Mouse (Mus musculus) left cerebral cortex, postnatal 36 days (tissue): ENCODE measurements around the gene 2810408A11Rik. TPM values are rescaled to one million over a fixed set of nuclear protein-coding genes. Genes with fewer than 3 reads are reported as not detected.
A peak's percentile ranks its signal among the peaks of the same experiment; 100 is the strongest.

Source experiments
- DNase-seq, 2 experiments: peaks; one replicate each; pipeline ENCODE4 v3.0.0; 2021 to 2022; ENCODE audit warnings: low spot score in 2 of 2, mixed read lengths in 1 of 2
- intact Hi-C: fragments of 180-260 bp; cut with DNase I; formaldehyde crosslinking; loops from one replicate; pipeline ENCODE4 v1.15.1; 2025
- total RNA-seq, 2 experiments: library from RNA; stranded (reverse); gene quantifications; 2 replicates each; pipeline ENCODE4 v1.2.3; 2021

2810408A11Rik gene
- total RNA-seq, 2 experiments from 2014 or later, result 0.64 TPM; not detected in 1

DNA sequence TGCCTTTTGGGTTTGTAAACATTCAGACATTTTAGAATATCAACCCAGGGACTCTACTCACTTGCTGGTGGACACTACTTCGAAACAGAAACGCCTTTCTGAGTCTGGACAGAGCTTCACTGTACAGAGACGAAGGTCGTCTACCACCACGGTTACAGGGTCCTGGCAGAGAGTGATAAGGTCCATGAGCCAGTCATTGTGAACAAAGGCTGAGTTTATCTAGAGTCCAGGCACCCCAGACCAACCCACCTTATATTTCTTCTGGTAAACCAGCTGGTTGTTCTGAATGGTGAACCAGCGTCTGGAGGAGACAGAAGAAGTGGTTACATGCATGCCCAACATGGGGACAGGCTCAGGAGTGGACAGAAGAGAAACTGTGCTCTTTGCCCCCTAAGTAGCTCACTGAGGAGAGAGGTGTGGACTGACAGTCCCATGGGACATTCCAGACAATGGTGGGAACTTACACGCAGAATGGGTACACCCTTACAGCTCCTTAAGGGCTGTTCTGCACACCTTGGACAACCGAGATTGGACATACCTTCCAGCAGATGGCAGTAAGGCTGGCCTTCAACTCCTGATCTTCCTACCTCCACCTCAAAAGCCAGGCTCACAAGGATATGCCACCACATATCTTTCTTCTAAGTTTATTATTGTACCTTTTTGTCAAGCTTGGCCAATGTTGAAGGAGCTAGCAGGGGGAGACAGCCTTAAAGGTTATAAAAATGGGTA is 13.7 kb downstream of the 2810408A11Rik start:
- intact Hi-C loops, result no loop called here
- no peak for DNase-seq

DNA sequence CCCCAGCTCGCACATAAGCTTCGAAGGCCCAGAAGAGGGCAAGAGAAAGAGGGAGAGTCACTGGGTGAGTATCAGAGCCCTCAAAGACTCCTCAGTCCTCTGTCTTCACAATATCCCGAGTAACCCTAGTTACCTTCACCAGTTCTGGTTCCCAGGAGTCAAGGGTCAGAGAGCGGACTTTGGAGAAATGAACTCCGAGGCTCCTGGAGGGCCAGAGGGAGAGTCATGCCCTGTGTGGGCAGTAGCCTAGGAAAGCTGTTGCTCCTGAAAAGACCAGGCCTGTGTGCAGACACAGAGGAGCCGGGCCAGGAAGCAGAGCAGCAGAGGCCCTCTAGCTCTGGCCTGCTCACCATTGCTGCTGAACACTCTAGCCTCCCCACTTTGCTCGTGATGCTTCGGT is 16.1 kb downstream of the 2810408A11Rik start:
- intact Hi-C loops, result no loop called here
- DNase-seq, result no peak

GRCm38 (mm10) chr11:69884240-69884639 is 16.5 kb downstream of the 2810408A11Rik start:
- no peak for DNase-seq
- intact Hi-C loops, result no loop called here

GRCm38 (mm10) chr11:69883527-69884151 is 17.1 kb downstream of the 2810408A11Rik start:
- DNase-seq, result no peak
- intact Hi-C loops, result no loop called here

GRCm38 (mm10) chr11:69883066-69883465 is 17.7 kb downstream of the 2810408A11Rik start:
- intact Hi-C loops, result no loop called here

GRCm38 (mm10) chr11:69881787-69882670 is 18.8 kb downstream of the 2810408A11Rik start:
- DNase-seq, result no peak
- intact Hi-C loops, result no loop called here

More at GRCm38 (mm10) chr11:69883066-69883465, 17.7 kb downstream of the 2810408A11Rik start:
- DNase-seq, result no peak

DNA sequence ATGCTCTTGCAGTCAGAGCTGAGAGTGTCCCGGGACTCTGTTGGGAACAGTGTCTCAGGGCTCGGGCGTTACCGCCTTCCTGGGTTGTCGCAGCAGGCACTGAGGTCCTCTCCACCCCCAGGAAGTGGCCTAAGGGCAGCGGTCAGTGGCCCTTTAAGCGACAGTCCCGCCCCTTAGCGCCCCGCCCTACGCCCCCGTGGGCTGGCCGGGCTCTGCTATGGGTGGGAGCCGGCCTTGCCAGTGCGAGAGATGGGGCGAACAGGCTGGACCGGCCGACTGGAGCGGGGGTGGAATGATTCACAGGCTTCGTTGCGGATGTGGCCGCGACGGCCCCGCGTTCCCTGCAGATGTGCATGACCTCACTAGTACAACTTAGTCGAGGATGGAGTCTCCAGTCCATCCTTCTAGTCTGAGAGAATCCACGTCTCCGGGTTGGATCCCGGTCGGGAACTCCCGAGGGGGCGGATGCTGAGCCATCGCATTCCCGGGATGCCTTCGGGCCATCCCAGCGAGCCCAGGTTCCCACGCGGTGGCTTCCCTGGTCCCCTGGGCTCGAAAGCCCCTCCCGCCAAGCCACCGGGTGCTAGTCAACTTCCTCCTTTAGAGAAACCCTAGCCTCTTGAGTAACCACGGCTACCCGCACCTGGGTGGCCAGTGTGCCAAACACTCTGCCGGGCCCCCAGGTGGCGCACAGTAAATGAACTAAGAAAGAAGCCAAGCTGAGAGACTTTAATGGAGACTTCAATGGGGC is 19.8 kb downstream of the 2810408A11Rik start, which contains the start of gene Kctd11:
Gene Kctd11 (minus strand): TSS at position 554 of the 751 bp plus-strand sequence.
- intact Hi-C loops, result no loop called here
- peak; percentile 59 to 68 for DNase-seq

DNA sequence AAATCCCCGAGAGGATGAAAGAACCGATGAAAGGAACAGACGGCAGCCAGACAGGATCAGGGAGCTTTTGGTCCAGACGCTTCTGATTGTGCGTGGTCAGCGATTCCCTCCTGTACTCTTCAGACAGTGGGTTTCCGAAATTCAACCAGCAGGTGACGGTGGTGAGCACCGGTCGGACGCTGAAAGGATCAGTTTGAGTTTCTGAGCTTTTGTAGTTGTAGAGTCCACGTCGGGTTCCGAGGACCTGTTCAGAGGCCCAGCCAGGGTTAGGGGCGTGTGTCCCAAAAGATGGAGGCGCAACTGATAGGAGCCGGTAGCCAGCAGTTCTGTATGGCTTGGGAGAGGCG is 20.3 kb downstream of the 2810408A11Rik start:
- intact Hi-C loops, result no loop called here
- DNase-seq, result peak in 1 of 2 experiments; percentile 29

GRCm38 (mm10) chr11:69879711-69880110 is 21.1 kb downstream of the 2810408A11Rik start:
- intact Hi-C loops, result loop anchor here (5.0 kb wide), 1 partner anchor 77 kb away; the partner anchor contains the start of gene Fgf11

GRCm38 (mm10) chr11:69878952-69879351 is 21.8 kb downstream of the 2810408A11Rik start:
- DNase-seq, result no peak
- intact Hi-C loops, result loop anchor here (5.0 kb wide), 1 partner anchor 77 kb away; the partner anchor contains the start of gene Fgf11

More at GRCm38 (mm10) chr11:69879711-69880110, 21.1 kb downstream of the 2810408A11Rik start:
- DNase-seq, result no peak

- intact Hi-C loops, result loop anchor here (5.0 kb wide), 1 partner anchor 76 kb away; the partner anchor contains the start of gene Fgf11
- no peak for DNase-seq
Measured at GRCm38 (mm10) chr11:69878399-69878798, 22.4 kb downstream of the 2810408A11Rik start.

GRCm38 (mm10) chr11:69877878-69878277 is 22.9 kb downstream of the 2810408A11Rik start, which contains the start of gene Tmem95:
Gene Tmem95, minus strand, starts transcription at chr11:69878018.
- DNase-seq, result no peak
- intact Hi-C loops, result loop anchor here (5.0 kb wide), 1 partner anchor 76 kb away; the partner anchor contains the start of gene Fgf11

DNA sequence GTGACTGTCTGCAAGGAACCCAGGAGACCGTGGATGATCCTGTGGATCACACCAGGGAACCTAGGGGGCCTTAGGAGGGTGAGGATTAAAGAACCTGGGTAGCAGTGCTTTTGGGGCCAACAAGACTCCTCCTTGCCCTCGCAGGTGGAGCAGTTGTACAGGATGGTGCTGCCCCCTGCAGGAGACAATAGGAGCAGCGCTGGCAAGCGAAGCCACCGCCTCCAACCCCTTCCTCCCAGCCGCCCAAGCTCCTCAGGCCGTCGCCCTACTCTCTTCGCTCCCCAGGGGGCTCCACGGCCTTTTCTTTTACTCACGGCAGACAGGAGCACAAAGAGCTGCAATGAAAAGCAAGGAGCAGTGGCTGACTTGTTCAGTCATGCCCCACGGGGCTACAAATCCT is 23.9 kb downstream of the 2810408A11Rik start:
- intact Hi-C loops, result loop anchor here (5.0 kb wide), 1 partner anchor 75 kb away; the partner anchor contains the start of gene Fgf11
- DNase-seq, result peak; percentile 67 to 74

DNA sequence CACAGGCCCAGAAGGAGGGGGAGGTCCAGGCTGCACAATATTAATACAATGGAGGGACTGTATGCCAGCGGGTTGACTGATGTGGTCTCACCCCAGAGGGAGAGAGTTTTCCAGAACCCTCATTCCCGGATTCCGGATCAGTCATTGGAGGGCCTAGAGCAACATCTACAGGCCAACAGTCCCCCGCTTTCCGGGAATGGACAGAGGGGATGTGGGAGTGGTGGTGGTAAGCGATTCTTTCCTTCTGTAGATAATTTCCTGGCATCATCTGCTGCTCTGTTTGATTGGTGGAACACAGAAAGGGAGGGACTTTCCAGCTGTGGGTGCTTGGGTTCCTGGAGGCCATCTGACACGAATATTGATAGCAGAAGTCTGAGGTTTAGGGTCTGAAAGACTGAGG is 24.6 kb downstream of the 2810408A11Rik start:
- intact Hi-C loops, result loop anchor here (5.0 kb wide), 1 partner anchor 74 kb away; the partner anchor contains the start of gene Fgf11
- peak; percentile 23 to 30 for DNase-seq

GRCm38 (mm10) chr11:69872451-69872850 is 28.3 kb downstream of the 2810408A11Rik start:
- intact Hi-C loops, result no loop called here
- no peak for DNase-seq

DNA sequence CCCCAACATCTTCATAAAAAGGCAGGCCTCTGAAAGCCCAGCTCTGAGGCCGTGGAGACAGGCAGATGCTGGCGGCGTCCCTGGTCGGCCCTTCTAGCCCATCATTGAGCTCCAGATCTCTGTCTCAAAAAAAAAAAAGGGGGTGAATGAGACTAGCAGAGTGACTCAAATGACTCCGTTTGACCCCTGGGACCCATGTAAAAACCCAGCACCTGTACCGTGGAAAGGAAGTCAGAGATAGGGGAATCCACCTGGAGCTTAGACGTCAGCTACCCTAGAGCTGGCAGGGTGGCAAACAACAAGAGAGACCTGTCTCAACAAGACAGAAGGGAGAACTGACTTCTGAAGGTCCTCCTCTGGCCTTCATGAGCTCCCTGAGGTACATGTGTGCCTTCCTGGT is 29.0 kb downstream of the 2810408A11Rik start:
- intact Hi-C loops, result no loop called here
- no peak for DNase-seq

GRCm38 (mm10) chr11:69870289-69871069 is 30.3 kb downstream of the 2810408A11Rik start:
- no peak for DNase-seq
- intact Hi-C loops, result no loop called here

GRCm38 (mm10) chr11:69867335-69867734 is 33.5 kb downstream of the 2810408A11Rik start:
- intact Hi-C loops, result no loop called here
- no peak for DNase-seq
